Mouse (Mus musculus) cortical plate, adult 2 months (tissue): ENCODE measurements at regions not wholly inside any gene's neighbourhood (a gene's known extent, or its start where the extent isn't known, plus 50 kb on each side); places are given as distances from the start of the nearest gene placed in this dataset.

ENCODE experiments used
- H3K27ac ChIP-seq: fragments of 200-500 bp; 2 replicates; pipeline ENCODE4 v1.5.1; 2012; ENCODE audit warnings: low read length, control low read depth, inconsistent platforms; ENCODE audit not compliant: insufficient read depth
- H3K4me1 ChIP-seq: fragments of 200-500 bp; 2 replicates; pipeline ENCODE4 v1.6.1; 2011; ENCODE audit warnings: low read length; ENCODE audit not compliant: control insufficient read depth, insufficient read depth
- H3K4me3 ChIP-seq: fragments of 200-500 bp; 2 replicates; pipeline ENCODE4 v1.5.1; 2011; ENCODE audit warnings: mild to moderate bottlenecking, low read length, control low read depth; ENCODE audit not compliant: insufficient read depth
- CTCF ChIP-seq: fragments of 200-500 bp; IDR thresholded peaks from 2 replicates; pipeline ENCODE4 v1.5.1; 2011; ENCODE audit warnings: mild to moderate bottlenecking, control low read depth, low read length; ENCODE audit not compliant: insufficient read depth; ENCODE audit errors: extremely low read depth
- POLR2A ChIP-seq: fragments of 200-500 bp; IDR thresholded peaks from 2 replicates; pipeline ENCODE4 v1.6.1; 2011; ENCODE audit warnings: mild to moderate bottlenecking, low read length, control low read depth; ENCODE audit not compliant: insufficient read depth; ENCODE audit errors: extremely low read depth

- TF ChIP-seq CTCF (no peak), POLR2A (no peak)
- Histone ChIP-seq H3K27ac (no peak overlapping the region), H3K4me3 (no peak overlapping the region), H3K4me1 (peaks cover 3% of the 10 kb centered on the region; the same call in 1 of the 2 replicates)
Measured at GRCm38 (mm10) chr10:17561466-17561865, 161.6 kb upstream of the Cited2 start.

GRCm38 (mm10) chr10:17561977-17562376 lies 161.0 kb upstream of the Cited2 start:
- TF ChIP-seq POLR2A: no peak
- TF ChIP-seq CTCF: no peak
- Histone ChIP-seq H3K4me3 (no peak overlapping the region), H3K4me1 (peaks cover 3% of the 10 kb centered on the region; the same call in 1 of the 2 replicates), H3K27ac (no peak overlapping the region)

GRCm38 (mm10) chr10:17562410-17563350 lies 160.3 kb upstream of the Cited2 start:
- TF ChIP-seq POLR2A: no peak
- Histone ChIP-seq H3K4me1 (peaks cover 3% of the 10 kb centered on the region; the same call in 1 of the 2 replicates), H3K27ac (no peak overlapping the region), H3K4me3 (no peak overlapping the region)

GRCm38 (mm10) chr10:17563351-17563749 lies 159.7 kb upstream of the Cited2 start:
- Histone ChIP-seq H3K4me3 (no peak overlapping the region), H3K27ac (no peak overlapping the region), H3K4me1 (peaks cover 3% of the 10 kb centered on the region; the same call in 1 of the 2 replicates)
- TF ChIP-seq CTCF (no peak), POLR2A (no peak)

GRCm38 (mm10) chr10:17564895-17565620 lies 158.0 kb upstream of the Cited2 start:
- TF ChIP-seq CTCF: no peak
- TF ChIP-seq POLR2A: no peak
- H3K27ac ChIP-seq: peak overlapping the region; percentile 28; the same call in 1 of the 2 replicates
- H3K4me3 ChIP-seq: no peak overlapping the region
- H3K4me1 ChIP-seq: peaks cover 3% of the 10 kb centered on the region; the same call in 1 of the 2 replicates

- no peak for TF ChIP-seq POLR2A
- TF ChIP-seq CTCF: no peak
- Histone ChIP-seq H3K4me3 (no peak overlapping the region), H3K27ac (no peak overlapping the region), H3K4me1 (peaks cover 3% of the 10 kb centered on the region; the same call in 1 of the 2 replicates)
Measured at GRCm38 (mm10) chr10:17566975-17567374, 156.0 kb upstream of the Cited2 start.

- no peak overlapping the region for H3K4me3 ChIP-seq
- TF ChIP-seq POLR2A: no peak
- no peak for TF ChIP-seq CTCF
- peaks cover 2% of the 10 kb centered on the region; the same call in 1 of the 2 replicates for H3K4me1 ChIP-seq
- H3K27ac ChIP-seq: no peak overlapping the region
Measured at GRCm38 (mm10) chr10:17567631-17568030, 155.4 kb upstream of the Cited2 start.

GRCm38 (mm10) chr10:17569577-17570113 lies 153.4 kb upstream of the Cited2 start:
- no peak for TF ChIP-seq POLR2A
- no peak for TF ChIP-seq CTCF
- Histone ChIP-seq H3K4me3 (no peak overlapping the region), H3K27ac (no peak overlapping the region), H3K4me1 (no peaks in the 10 kb centered on the region; the same call in 1 of the 2 replicates)

GRCm38 (mm10) chr10:17574894-17575293 lies 148.1 kb upstream of the Cited2 start:
- TF ChIP-seq CTCF (no peak), POLR2A (no peak)

GRCm38 (mm10) chr10:17575448-17576332 lies 147.3 kb upstream of the Cited2 start:
- TF ChIP-seq CTCF: no peak
- no peak for TF ChIP-seq POLR2A
- Histone ChIP-seq H3K27ac (no peak overlapping the region), H3K4me3 (no peak overlapping the region), H3K4me1 (no peaks in the 10 kb centered on the region)

More at GRCm38 (mm10) chr10:17574894-17575293, 148.1 kb upstream of the Cited2 start:
- Histone ChIP-seq H3K4me3 (no peak overlapping the region), H3K4me1 (no peaks in the 10 kb centered on the region), H3K27ac (no peak overlapping the region)
